Mouse (Mus musculus) stomach, embryonic 14.5 days (tissue): ENCODE results near the gene Col4a4. TPM values are rescaled to one million over a fixed set of nuclear protein-coding genes. Genes with fewer than 3 reads are reported as not detected.

Experiments
- ATAC-seq: fragments of 200-750 bp; cut with Nextera tagmentation; 2 replicates; pipeline ENCODE4 v1.8.0; 2017; ENCODE audit warnings: low read depth, moderate TSS enrichment; ENCODE audit not compliant: insufficient number of reproducible peaks, insufficient read depth, low FRiP score
- H3K27ac ChIP-seq: fragments of 300-500 bp; sonication (generic); 2 replicates; pipeline ENCODE4 v1.5.1; 2014; ENCODE audit warnings: mild to moderate bottlenecking, low read length, moderate library complexity, mixed read lengths
- H3K27me3 ChIP-seq: fragments of 300-500 bp; sonication (generic); 2 replicates; pipeline ENCODE4 v1.6.1; 2014; ENCODE audit warnings: low read length, control low read depth, mixed read lengths; ENCODE audit not compliant: control insufficient read depth, insufficient read depth
- H3K36me3 ChIP-seq: fragments of 300-500 bp; sonication (generic); 2 replicates; pipeline ENCODE4 v1.6.1; 2014; ENCODE audit warnings: mild to moderate bottlenecking, control low read depth, low read length, moderate library complexity, mixed read lengths; ENCODE audit not compliant: control insufficient read depth, insufficient read depth
- H3K4me1 ChIP-seq: fragments of 300-500 bp; sonication (generic); 2 replicates; pipeline ENCODE4 v1.6.1; 2014; ENCODE audit warnings: low read length, control low read depth, mixed read lengths; ENCODE audit not compliant: control insufficient read depth, insufficient read depth
- H3K4me2 ChIP-seq: fragments of 300-500 bp; sonication (generic); replicated peaks from 2 replicates; pipeline ENCODE4 v1.6.1; 2014; ENCODE audit warnings: low read depth, low read length, control low read depth
- H3K4me3 ChIP-seq: fragments of 300-500 bp; sonication (generic); 2 replicates; pipeline ENCODE4 v1.5.1; 2014; ENCODE audit warnings: low read depth, low read length, control low read depth
- H3K9ac ChIP-seq: fragments of 300-500 bp; sonication (generic); replicated peaks from 2 replicates; pipeline ENCODE4 v1.6.1; 2014; ENCODE audit warnings: low read depth, mild to moderate bottlenecking, control low read depth, low read length, moderate library complexity, mixed read lengths
- H3K9me3 ChIP-seq: fragments of 300-500 bp; sonication (generic); 2 replicates; pipeline ENCODE4 v1.6.1; 2016; ENCODE audit warnings: low read depth, low read length, control low read depth; ENCODE audit not compliant: control insufficient read depth
- WGBS: fragments of 180-500 bp; shearing (Covaris S2); extraction: QIAGEN DNeasy Blood & Tissue Kit; methylation state at CpG from one replicate; pipeline ENCODE4 v1.1.7; 2014; 5-methylcytosine and 5-hydroxymethylcytosine counted together
- polyA plus RNA-seq: library from polyadenylated mRNA; unstranded; fragments of >200 nt; fragmentation: Nextera tagmentation; extraction: Ambion mirVana; gene quantifications from 2 replicates; pipeline ENCODE4 v1.2.1, GENCODE M21; 2014

Col4a4 gene
- polyA plus RNA-seq, 1 experiment from 2014 or later, result 0.90 TPM

GRCm38 (mm10) chr1:82443517-82443916 lies 143.1 kb downstream of the Col4a4 start:
- Histone ChIP-seq H3K27ac (no peak overlapping the region), H3K9me3 (no peaks in the 10 kb centered on the region), H3K9ac (no peak overlapping the region), H3K27me3 (no peaks in the 10 kb centered on the region), H3K4me3 (no peak overlapping the region), H3K4me1 (no peaks in the 10 kb centered on the region), H3K4me2 (no peak overlapping the region), H3K36me3 (no peaks in the 10 kb centered on the region)
- ATAC-seq, result no peak
- 61% methylated on average over 4 of the region's 4 CpGs for WGBS

GRCm38 (mm10) chr1:82440123-82440522 lies 146.5 kb downstream of the Col4a4 start:
- no peak for ATAC-seq
- no peak overlapping the region for H3K27ac ChIP-seq

GRCm38 (mm10) chr1:82437273-82437672 lies 149.4 kb downstream of the Col4a4 start:
- Histone ChIP-seq H3K4me1 (no peaks in the 10 kb centered on the region), H3K9me3 (no peaks in the 10 kb centered on the region), H3K4me3 (no peak overlapping the region), H3K27ac (no peak overlapping the region), H3K27me3 (no peaks in the 10 kb centered on the region), H3K4me2 (no peak overlapping the region), H3K9ac (no peak overlapping the region), H3K36me3 (no peaks in the 10 kb centered on the region)
- ATAC-seq, result no peak
- WGBS, result 73% methylated on average over 3 of the region's 3 CpGs

More at GRCm38 (mm10) chr1:82440123-82440522, 146.5 kb downstream of the Col4a4 start:
- no peaks in the 10 kb centered on the region for H3K36me3 ChIP-seq
- H3K4me2 ChIP-seq, result no peak overlapping the region
- no peaks in the 10 kb centered on the region for H3K4me1 ChIP-seq
- no peak overlapping the region for H3K4me3 ChIP-seq
- no peaks in the 10 kb centered on the region for H3K9me3 ChIP-seq
- no peak overlapping the region for H3K9ac ChIP-seq
- WGBS, result 45% methylated on average over 1 of the region's 1 CpGs
- no peaks in the 10 kb centered on the region for H3K27me3 ChIP-seq

GRCm38 (mm10) chr1:82433649-82434005 lies 153.0 kb downstream of the Col4a4 start:
- WGBS, result 74% methylated on average over 5 of the region's 5 CpGs
- no peak overlapping the region for H3K4me2 ChIP-seq
- H3K4me1 ChIP-seq, result no peaks in the 10 kb centered on the region
- H3K9ac ChIP-seq, result no peak overlapping the region
- ATAC-seq, result peak; percentile 11; the same call in 1 of the 2 replicates
- no peaks in the 10 kb centered on the region for H3K9me3 ChIP-seq
- no peaks in the 10 kb centered on the region for H3K36me3 ChIP-seq
- no peaks in the 10 kb centered on the region for H3K27me3 ChIP-seq
- H3K27ac ChIP-seq, result no peak overlapping the region
- H3K4me3 ChIP-seq, result no peak overlapping the region

- no peak overlapping the region for H3K4me2 ChIP-seq
- no peaks in the 10 kb centered on the region for H3K4me1 ChIP-seq
- H3K4me3 ChIP-seq, result no peak overlapping the region
- no peaks in the 10 kb centered on the region for H3K9me3 ChIP-seq
- no peaks in the 10 kb centered on the region for H3K36me3 ChIP-seq
- peak; percentile 42; the same call in 1 of the 2 replicates for ATAC-seq
- H3K27ac ChIP-seq, result no peak overlapping the region
- 54% methylated on average over 15 of the region's 15 CpGs for WGBS
- H3K9ac ChIP-seq, result no peak overlapping the region
- no peaks in the 10 kb centered on the region for H3K27me3 ChIP-seq
Measured at GRCm38 (mm10) chr1:82432919-82433648, 153.6 kb downstream of the Col4a4 start.

GRCm38 (mm10) chr1:82429061-82429460 lies 157.6 kb downstream of the Col4a4 start:
- no peak overlapping the region for H3K9ac ChIP-seq
- 18% methylated on average over 1 of the region's 1 CpGs for WGBS
- H3K27ac ChIP-seq, result no peak overlapping the region
- no peaks in the 10 kb centered on the region for H3K36me3 ChIP-seq
- ATAC-seq, result peak; percentile 81
- no peak overlapping the region for H3K4me3 ChIP-seq
- no peaks in the 10 kb centered on the region for H3K4me1 ChIP-seq
- no peak overlapping the region for H3K4me2 ChIP-seq
- no peaks in the 10 kb centered on the region for H3K27me3 ChIP-seq
- H3K9me3 ChIP-seq, result no peaks in the 10 kb centered on the region

- no peak overlapping the region for H3K9ac ChIP-seq
- ATAC-seq, result no peak
- WGBS, result 83% methylated on average over 5 of the region's 5 CpGs
Measured at GRCm38 (mm10) chr1:82427729-82428128, 158.9 kb downstream of the Col4a4 start.

GRCm38 (mm10) chr1:82415641-82416040 lies 171.0 kb downstream of the Col4a4 start:
- Histone ChIP-seq H3K27me3 (no peaks in the 10 kb centered on the region), H3K4me1 (no peaks in the 10 kb centered on the region), H3K4me2 (no peak overlapping the region), H3K36me3 (no peaks in the 10 kb centered on the region), H3K27ac (no peak overlapping the region), H3K9me3 (no peaks in the 10 kb centered on the region), H3K4me3 (no peak overlapping the region), H3K9ac (no peak overlapping the region)
- ATAC-seq, result no peak
- 72% methylated on average over 4 of the region's 4 CpGs for WGBS

More at GRCm38 (mm10) chr1:82427729-82428128, 158.9 kb downstream of the Col4a4 start:
- Histone ChIP-seq H3K27me3 (no peaks in the 10 kb centered on the region), H3K4me2 (no peak overlapping the region), H3K27ac (no peak overlapping the region), H3K9me3 (no peaks in the 10 kb centered on the region), H3K4me1 (no peaks in the 10 kb centered on the region), H3K4me3 (no peak overlapping the region), H3K36me3 (no peaks in the 10 kb centered on the region)
